Mouse (Mus musculus): ENCODE data around the gene Olfr1280. TPM values are rescaled to one million over a fixed set of nuclear protein-coding genes. Genes with fewer than 3 reads are reported as not detected.
"Not testable (repeated sequence)": the region's sequence is repeated elsewhere in the genome, so short reads cannot be mapped to it uniquely, and the experiment has no call there.

The Olfr1280 gene
- polyA plus RNA-seq, 1 experiment = not detected

GRCm38 (mm10) chr2:111326220-111326619, 12.4 kb downstream of the Olfr1280 start, which contains the start of gene Olfr1281:
Olfr1281 (plus strand) TSS chr2:111326520.
- TF ChIP-seq MYOG (IDR thresholded peaks at IDR 0.05; ENCODE audit: control insufficient read depth, extremely low read depth, insufficient read length) (no peak), MAX (IDR thresholded peaks at IDR 0.05) (no peak), USF1 (IDR thresholded peaks at IDR 0.05; ENCODE audit: low read depth) (no peak), MYOD1 (IDR thresholded peaks at IDR 0.05; ENCODE audit: control insufficient read depth, insufficient read length, low read depth) (no peak)
- Histone ChIP-seq H3K79me3 (ENCODE audit: low read depth) (no peaks in the 10 kb centered on the region), H3K4me3 (ENCODE audit: insufficient read depth, poor library complexity, severe bottlenecking) (no peak within 1 kb of the TSS), H3K79me2 (ENCODE audit: control insufficient read depth, insufficient read depth) (no peaks in the 10 kb centered on the region), H3ac (ENCODE audit: control insufficient read depth, insufficient read length, low read depth) (no peak within 1 kb of the TSS), H3K36me3 (ENCODE audit: control insufficient read depth, insufficient read depth) (no peaks in the 10 kb centered on the region), H3K27me3 (ENCODE audit: control insufficient read depth, insufficient read depth, insufficient read length) (no peaks in the 10 kb centered on the region)

- H3K79me2 ChIP-seq (ENCODE audit: control insufficient read depth, insufficient read depth); H3K79me3 ChIP-seq (ENCODE audit: low read depth); H3K27me3 ChIP-seq (ENCODE audit: control insufficient read depth, insufficient read depth, insufficient read length); H3K4me3 ChIP-seq (ENCODE audit: insufficient read depth, poor library complexity, severe bottlenecking); H3ac ChIP-seq (ENCODE audit: control insufficient read depth, insufficient read length, low read depth); H3K36me3 ChIP-seq (ENCODE audit: control insufficient read depth, insufficient read depth): not testable (repeated sequence)
Measured at GRCm38 (mm10) chr2:111333721-111334120, 19.9 kb downstream of the Olfr1280 start.

- H3ac ChIP-seq (ENCODE audit: control insufficient read depth, insufficient read length, low read depth) = no peak within 1 kb of the TSS
- no peak for TF ChIP-seq MYOD1 (IDR thresholded peaks at IDR 0.05; ENCODE audit: control insufficient read depth, insufficient read length, low read depth)
- TF ChIP-seq FOSL1 (IDR thresholded peaks at IDR 0.05; ENCODE audit: insufficient read depth, low read length, poor library complexity, severe bottlenecking) = no peak
- TF ChIP-seq USF1 (IDR thresholded peaks at IDR 0.05; ENCODE audit: low read depth) = no peak
- no peak for TF ChIP-seq MAX (IDR thresholded peaks at IDR 0.05)
- TF ChIP-seq CTCF (IDR thresholded peaks at IDR 0.05; ENCODE audit: control insufficient read depth, insufficient read depth, insufficient read length) = no peak
- TF ChIP-seq MYOG (IDR thresholded peaks at IDR 0.05; ENCODE audit: control insufficient read depth, extremely low read depth, insufficient read length) = no peak
- TF ChIP-seq CEBPB (IDR thresholded peaks at IDR 0.05; ENCODE audit: low read depth) = no peak
- no peaks in the 10 kb centered on the region for H3K79me2 ChIP-seq (ENCODE audit: control insufficient read depth, insufficient read depth)
- H3K79me3 ChIP-seq (ENCODE audit: low read depth) = no peaks in the 10 kb centered on the region
- H3K4me3 ChIP-seq (ENCODE audit: insufficient read depth, poor library complexity, severe bottlenecking) = no peak within 1 kb of the TSS
- H3K36me3 ChIP-seq (ENCODE audit: control insufficient read depth, insufficient read depth) = no peaks in the 10 kb centered on the region
- H3K27me3 ChIP-seq (ENCODE audit: control insufficient read depth, insufficient read depth, insufficient read length) = no peaks in the 10 kb centered on the region
Measured at GRCm38 (mm10) chr2:111335976-111336375, 22.2 kb downstream of the Olfr1280 start, which contains the start of gene Olfr1282. Olfr1282 (minus strand) TSS chr2:111336076.

GRCm38 (mm10) chr2:111366490-111366889, 52.7 kb downstream of the Olfr1280 start, which contains the start of gene Olfr1283:
Olfr1283 (plus strand) TSS chr2:111366790.
- Histone ChIP-seq H3K36me3 (ENCODE audit: control insufficient read depth, insufficient read depth) (no peaks in the 10 kb centered on the region), H3K4me3 (ENCODE audit: insufficient read depth, poor library complexity, severe bottlenecking) (no peak within 1 kb of the TSS), H3K79me3 (ENCODE audit: low read depth) (no peaks in the 10 kb centered on the region), H3K27me3 (ENCODE audit: control insufficient read depth, insufficient read depth, insufficient read length) (no peaks in the 10 kb centered on the region), H3ac (ENCODE audit: control insufficient read depth, insufficient read length, low read depth) (no peak within 1 kb of the TSS), H3K79me2 (ENCODE audit: control insufficient read depth, insufficient read depth) (no peaks in the 10 kb centered on the region)
- TF ChIP-seq USF1 (IDR thresholded peaks at IDR 0.05; ENCODE audit: low read depth) (no peak), MYOG (IDR thresholded peaks at IDR 0.05; ENCODE audit: control insufficient read depth, extremely low read depth, insufficient read length) (no peak), MYOD1 (IDR thresholded peaks at IDR 0.05; ENCODE audit: control insufficient read depth, insufficient read length, low read depth) (no peak), MAX (IDR thresholded peaks at IDR 0.05) (no peak), CEBPB (IDR thresholded peaks at IDR 0.05; ENCODE audit: low read depth) (no peak), CTCF (IDR thresholded peaks at IDR 0.05; ENCODE audit: control insufficient read depth, insufficient read depth, insufficient read length) (no peak), FOSL1 (IDR thresholded peaks at IDR 0.05; ENCODE audit: insufficient read depth, low read length, poor library complexity, severe bottlenecking) (no peak)

- no peaks in the 10 kb centered on the region for H3K79me2 ChIP-seq (ENCODE audit: control insufficient read depth, insufficient read depth)
- H3ac ChIP-seq (ENCODE audit: control insufficient read depth, insufficient read length, low read depth) = no peak within 1 kb of the TSS
- no peaks in the 10 kb centered on the region for H3K27me3 ChIP-seq (ENCODE audit: control insufficient read depth, insufficient read depth, insufficient read length)
- H3K36me3 ChIP-seq (ENCODE audit: control insufficient read depth, insufficient read depth) = no peaks in the 10 kb centered on the region
- TF ChIP-seq FOSL1 (IDR thresholded peaks at IDR 0.05; ENCODE audit: insufficient read depth, low read length, poor library complexity, severe bottlenecking) (no peak), USF1 (IDR thresholded peaks at IDR 0.05; ENCODE audit: low read depth) (no peak), MYOD1 (IDR thresholded peaks at IDR 0.05; ENCODE audit: control insufficient read depth, insufficient read length, low read depth) (no peak), MYOG (IDR thresholded peaks at IDR 0.05; ENCODE audit: control insufficient read depth, extremely low read depth, insufficient read length) (no peak), CTCF (IDR thresholded peaks at IDR 0.05; ENCODE audit: control insufficient read depth, insufficient read depth, insufficient read length) (no peak), MAX (IDR thresholded peaks at IDR 0.05) (no peak), CEBPB (IDR thresholded peaks at IDR 0.05; ENCODE audit: low read depth) (no peak)
- no peaks in the 10 kb centered on the region for H3K79me3 ChIP-seq (ENCODE audit: low read depth)
- H3K4me3 ChIP-seq (ENCODE audit: insufficient read depth, poor library complexity, severe bottlenecking) = no peak within 1 kb of the TSS
Measured at GRCm38 (mm10) chr2:111375222-111375621, 61.4 kb downstream of the Olfr1280 start, which contains the start of gene Olfr1284. Olfr1284 (plus strand) TSS chr2:111375522.

Other genes starting within 250 kb of the Olfr1280 start
- gene Gm13941, start 208.0 kb upstream of the Olfr1280 start, polyA plus RNA-seq (2012; fragmentation: generic; extraction: Trizol) = not detected
- not detected for gene Gm15130, start 161.1 kb upstream of the Olfr1280 start, polyA plus RNA-seq (2012; fragmentation: generic; extraction: Trizol)
- not detected for gene 4930430A15Rik, start 84.4 kb upstream of the Olfr1280 start, polyA plus RNA-seq (2012; fragmentation: generic; extraction: Trizol)
- gene Olfr1275, start 78.7 kb upstream of the Olfr1280 start, polyA plus RNA-seq (2012; fragmentation: generic; extraction: Trizol) = not detected
- gene Olfr1276, start 59.5 kb upstream of the Olfr1280 start, polyA plus RNA-seq (2012; fragmentation: generic; extraction: Trizol) = not detected
- not detected for gene Olfr1277, start 39.9 kb upstream of the Olfr1280 start, polyA plus RNA-seq (2012; fragmentation: generic; extraction: Trizol)
- not detected for gene Olfr1278, start 23.9 kb upstream of the Olfr1280 start, polyA plus RNA-seq (2012; fragmentation: generic; extraction: Trizol)
- not detected for gene Olfr1279, start 13.4 kb upstream of the Olfr1280 start, polyA plus RNA-seq (2012; fragmentation: generic; extraction: Trizol)
- not detected for gene Olfr1281, start 12.5 kb downstream of the Olfr1280 start, polyA plus RNA-seq (2012; fragmentation: generic; extraction: Trizol)
- gene Olfr1282, start 22.1 kb downstream of the Olfr1280 start, polyA plus RNA-seq (2012; fragmentation: generic; extraction: Trizol) = not detected
- not detected for gene Olfr1283, start 52.8 kb downstream of the Olfr1280 start, polyA plus RNA-seq (2012; fragmentation: generic; extraction: Trizol)
- not detected for gene Olfr1284, start 61.5 kb downstream of the Olfr1280 start, polyA plus RNA-seq (2012; fragmentation: generic; extraction: Trizol)
- not detected for gene Olfr1286, start 109.1 kb downstream of the Olfr1280 start, polyA plus RNA-seq (2012; fragmentation: generic; extraction: Trizol)
- not detected for gene Olfr1287, start 135.1 kb downstream of the Olfr1280 start, polyA plus RNA-seq (2012; fragmentation: generic; extraction: Trizol)
- gene Olfr1288, start 160.1 kb downstream of the Olfr1280 start, polyA plus RNA-seq (2012; fragmentation: generic; extraction: Trizol) = not detected
- not detected for gene Olfr1289, start 166.8 kb downstream of the Olfr1280 start, polyA plus RNA-seq (2012; fragmentation: generic; extraction: Trizol)
- not detected for gene Olfr1290, start 179.8 kb downstream of the Olfr1280 start, polyA plus RNA-seq (2012; fragmentation: generic; extraction: Trizol)
- not detected for gene Olfr1291-ps1, start 183.2 kb downstream of the Olfr1280 start, polyA plus RNA-seq (2012; fragmentation: generic; extraction: Trizol)
- not detected for gene Olfr1293-ps, start 211.2 kb downstream of the Olfr1280 start, polyA plus RNA-seq (2012; fragmentation: generic; extraction: Trizol)
- not detected for gene Olfr1294, start 226.3 kb downstream of the Olfr1280 start, polyA plus RNA-seq (2012; fragmentation: generic; extraction: Trizol)

All from C2C12 (cell line).